Mouse (Mus musculus): ENCODE measurements around the gene Kdm1b.

- TF ChIP-seq POLR2A (IDR thresholded peaks at IDR 0.05; ENCODE audit: borderline replicate concordance, extremely low read depth, insufficient read depth, insufficient read length, poor library complexity, severe bottlenecking), result no peak
- TF ChIP-seq CTCF (IDR thresholded peaks at IDR 0.05; ENCODE audit: borderline replicate concordance, extremely low read depth, insufficient read depth, insufficient read length), result no peak
Measured at GRCm38 (mm10) chr13:46999498-46999897, 43.8 kb upstream of the Kdm1b start.
